Mouse (Mus musculus): ENCODE measurements around the gene Rsrp1. TPM values are rescaled to one million over a fixed set of nuclear protein-coding genes. Genes with fewer than 3 reads are reported as not detected.

The Rsrp1 gene
- total RNA-seq (2023) = 100 to 1,000 TPM; 460 to 555 TPM

DNA sequence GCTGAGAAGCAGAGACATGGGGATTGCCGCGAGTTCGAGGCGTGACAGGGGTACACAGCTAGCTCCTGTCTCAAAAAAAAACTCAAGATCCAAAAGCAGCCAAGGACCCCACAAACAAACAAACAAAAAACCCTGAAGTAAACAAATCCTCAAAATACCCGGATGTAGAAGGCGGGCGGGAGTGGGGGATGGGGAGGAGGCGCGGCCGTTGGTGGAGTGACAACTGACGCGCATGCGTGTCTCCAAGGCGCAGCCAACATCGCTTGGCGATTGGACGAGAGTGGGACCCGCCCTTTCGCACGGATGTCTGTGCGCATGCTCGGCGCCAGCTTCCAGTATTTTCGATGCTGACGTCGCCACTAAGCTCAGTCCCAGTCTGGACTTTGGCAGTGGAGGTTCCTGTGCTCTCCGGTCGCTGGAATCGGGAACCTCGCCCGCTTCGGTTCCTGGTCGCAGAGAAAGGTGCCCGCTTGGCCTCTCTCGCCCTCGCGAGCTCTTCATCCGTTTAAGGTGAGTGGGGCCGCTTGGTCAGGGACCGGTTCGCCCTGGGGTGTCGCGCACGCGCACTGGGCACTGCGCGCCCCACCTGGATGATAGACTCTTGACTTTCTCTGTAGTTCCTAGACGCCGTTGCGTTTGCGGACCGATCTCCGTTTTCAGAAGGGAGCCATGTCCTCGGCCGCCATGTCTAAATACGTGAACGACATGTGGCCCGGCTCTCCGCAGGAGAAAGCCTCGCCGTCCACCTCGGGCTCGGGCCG is at the start of gene Rsrp1:
Gene Rsrp1 (plus strand): TSS at position 335 of the 761 bp plus-strand sequence.

GRCm38 (mm10) chr4:134914864-134915209 is 8.6 kb upstream of the Rsrp1 start, which contains the start of gene Tmem50a:
Gene Tmem50a, minus strand, starts transcription at chr4:134915024.

GRCm38 (mm10) chr4:134930684-134931481 is 7.5 kb downstream of the Rsrp1 start, which contains the start of gene Syf2:
Gene Syf2, plus strand, starts transcription at chr4:134930898.

Other genes starting within 250 kb of the Rsrp1 start
- 1 to 10 TPM; 7.4 to 8.1 TPM for gene Man1c1, start 219.3 kb upstream of the Rsrp1 start, total RNA-seq (2023)
- gene Ldlrap1, start 155.6 kb upstream of the Rsrp1 start, total RNA-seq (2023) = 10 to 100 TPM; 96.2 to 99.9 TPM
- 10 to 100 TPM; 25.4 to 30.3 TPM for gene Maco1, start 70.2 kb upstream of the Rsrp1 start, total RNA-seq (2023)
- not detected for gene Rhd, start 59.1 kb upstream of the Rsrp1 start, total RNA-seq (2023)
- 100 to 1,000 TPM; 153 to 173 TPM for gene Tmem50a, start 8.6 kb upstream of the Rsrp1 start, total RNA-seq (2023)
- 100 to 1,000 TPM; 209 to 226 TPM for gene Syf2, start 7.3 kb downstream of the Rsrp1 start, total RNA-seq (2023)
- 100 to 1,000 TPM; 161 to 174 TPM for gene Runx3, start 197.1 kb downstream of the Rsrp1 start, total RNA-seq (2023)

All from T-cell, adult 66 days (primary cell).